Mouse (Mus musculus) liver, embryonic 14.5 days (tissue): Measurements from ENCODE around the gene Cacnb2. TPM values are rescaled to one million over a fixed set of nuclear protein-coding genes. Genes with fewer than 3 reads are reported as not detected.

ENCODE experiments used
- ATAC-seq: fragments of 200-750 bp; cut with Nextera tagmentation; 2 replicates; pipeline ENCODE4 v1.8.0; 2017; ENCODE audit warnings: moderate number of reproducible peaks, mild to moderate bottlenecking, moderate library complexity; ENCODE audit not compliant: insufficient read depth
- DNase-seq, 3 experiments: peaks; one replicate each; pipeline ENCODE4 v3.0.0-alpha.2; 2012 to 2013; ENCODE audit warnings: low read depth in 3 of 3, low spot score in 3 of 3
- H3K27ac ChIP-seq: fragments of 300-500 bp; sonication (generic); 2 replicates; pipeline ENCODE4 v1.5.1; 2014; ENCODE audit warnings: moderate library complexity, mild to moderate bottlenecking, control low read depth, inconsistent platforms
- H3K27me3 ChIP-seq: fragments of 300-500 bp; sonication (generic); 2 replicates; pipeline ENCODE4 v1.6.1; 2014; ENCODE audit warnings: mild to moderate bottlenecking, low read length, moderate library complexity; ENCODE audit not compliant: control insufficient read depth, insufficient read depth
- H3K36me3 ChIP-seq: fragments of 300-500 bp; sonication (generic); replicated peaks from 2 replicates; pipeline ENCODE4 v1.6.1; 2014; ENCODE audit warnings: low read depth; ENCODE audit not compliant: control insufficient read depth, insufficient read depth
- H3K4me1 ChIP-seq, 2 experiments: fragments of 200-500 bp in 1 of 2; fragments of 300-500 bp in 1 of 2; sonication (generic) in 1 of 2; replicated peaks; 2 replicates each; pipeline ENCODE4 v1.6.1; 2012 to 2014; ENCODE audit warnings: antibody characterized with exemption in 1 of 2, inconsistent platforms in 1 of 2, low read length in 1 of 2; ENCODE audit not compliant: control insufficient read depth in 2 of 2, insufficient read depth in 2 of 2
- H3K4me2 ChIP-seq: fragments of 300-500 bp; sonication (generic); 2 replicates; pipeline ENCODE4 v1.6.1; 2014; ENCODE audit warnings: low read depth, mild to moderate bottlenecking, control low read depth, moderate library complexity
- H3K4me3 ChIP-seq, 2 experiments: fragments of 200-500 bp in 1 of 2; fragments of 300-500 bp in 1 of 2; sonication (generic) in 1 of 2; 2 replicates each; pipeline ENCODE4 v1.5.1; 2012 to 2014; ENCODE audit warnings: low read depth in 2 of 2, low read length in 2 of 2, mild to moderate bottlenecking in 2 of 2, control low read depth in 1 of 2, inconsistent platforms in 1 of 2, moderate library complexity in 1 of 2; ENCODE audit not compliant: insufficient read depth in 1 of 2
- H3K9ac ChIP-seq: fragments of 300-500 bp; sonication (generic); replicated peaks from 2 replicates; pipeline ENCODE4 v1.6.1; 2014; ENCODE audit warnings: mild to moderate bottlenecking, control low read depth, moderate library complexity
- H3K9me3 ChIP-seq: fragments of 300-500 bp; sonication (generic); 2 replicates; pipeline ENCODE4 v1.6.1; 2016; ENCODE audit warnings: low read length, mixed read lengths; ENCODE audit not compliant: control insufficient read depth
- CTCF ChIP-seq: IDR thresholded peaks from 2 replicates; pipeline ENCODE4 v1.5.1; 2016; ENCODE audit warnings: antibody characterized with exemption, low read depth, control low read depth
- EP300 ChIP-seq: IDR thresholded peaks from 2 replicates; pipeline ENCODE4 v1.6.1; 2016; ENCODE audit warnings: antibody characterized with exemption, low read depth
- WGBS: fragments of 180-500 bp; shearing (Covaris S2); extraction: QIAGEN DNeasy Blood & Tissue Kit; methylation state at CpG from one replicate; pipeline ENCODE4 v1.1.7; 2014; ENCODE audit not compliant: insufficient replicate concordance; 5-methylcytosine and 5-hydroxymethylcytosine counted together
- polyA plus RNA-seq, 2 experiments: library from polyadenylated mRNA; depleted of rRNA in 1 of 2; stranded (reverse) in 1 of 2; unstranded in 1 of 2; fragments of >200 nt; fragmentation: Nextera tagmentation in 1 of 2; extraction: Ambion mirVana in 1 of 2; gene quantifications; 2 replicates each; pipeline versions ENCODE4 v1.2.1 to v1.2.3; 2012 to 2014

Cacnb2 gene
- polyA plus RNA-seq, 2 experiments: 0.04 to 0.37 TPM

DNA sequence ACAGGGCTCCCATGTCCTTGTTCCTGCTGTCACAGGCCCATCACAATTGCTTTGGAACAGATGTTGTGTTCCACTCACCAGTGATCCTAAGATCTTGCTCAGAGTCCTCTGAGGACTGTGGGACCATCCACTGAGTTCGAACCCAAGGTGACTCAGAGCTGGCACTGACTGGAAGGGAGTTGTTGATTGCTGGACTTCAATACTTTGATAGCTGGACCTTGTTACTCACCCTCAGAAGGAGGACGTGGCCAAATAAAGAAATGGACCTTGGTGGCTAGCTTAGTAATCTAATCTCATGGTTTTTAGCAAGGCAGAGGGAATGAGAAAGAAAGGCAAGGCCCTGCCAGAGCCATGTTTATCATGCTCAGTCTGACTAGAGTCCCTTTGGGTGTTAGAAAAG, 218.1 kb downstream of the Cacnb2 start:
- no peak for ATAC-seq
- Histone ChIP-seq H3K36me3 (no peaks in the 10 kb centered on the region), H3K9me3 (no peaks in the 10 kb centered on the region), H3K9ac (no peak overlapping the region), H3K4me1 (no peaks in the 10 kb centered on the region), H3K4me2 (no peak overlapping the region), H3K27me3 (no peaks in the 10 kb centered on the region), H3K4me3 (no peak overlapping the region), H3K27ac (no peak overlapping the region)
- TF ChIP-seq CTCF (no peak), EP300 (no peak)
- WGBS: 37% methylated on average over 2 of the region's 2 CpGs
- no peak for DNase-seq

GRCm38 (mm10) chr2:14823105-14823504, 220.2 kb downstream of the Cacnb2 start:
- Histone ChIP-seq H3K9ac (no peak overlapping the region), H3K4me2 (no peak overlapping the region), H3K9me3 (no peaks in the 10 kb centered on the region), H3K36me3 (no peaks in the 10 kb centered on the region), H3K4me3 (no peak overlapping the region), H3K4me1 (no peaks in the 10 kb centered on the region), H3K27ac (no peak overlapping the region), H3K27me3 (no peaks in the 10 kb centered on the region)
- ATAC-seq (no peak), DNase-seq (no peak)
- TF ChIP-seq EP300 (no peak), CTCF (no peak)

GRCm38 (mm10) chr2:14823816-14824348, 221.0 kb downstream of the Cacnb2 start:
- ATAC-seq (no peak), DNase-seq (no peak)
- Histone ChIP-seq H3K4me1 (no peaks in the 10 kb centered on the region), H3K4me3 (no peak overlapping the region), H3K27ac (no peak overlapping the region), H3K9me3 (no peaks in the 10 kb centered on the region), H3K9ac (no peak overlapping the region), H3K4me2 (no peak overlapping the region), H3K27me3 (no peaks in the 10 kb centered on the region), H3K36me3 (no peaks in the 10 kb centered on the region)
- 48% methylated on average over 11 of the region's 11 CpGs for WGBS
- TF ChIP-seq EP300: no peak
- TF ChIP-seq CTCF: no peak

DNA sequence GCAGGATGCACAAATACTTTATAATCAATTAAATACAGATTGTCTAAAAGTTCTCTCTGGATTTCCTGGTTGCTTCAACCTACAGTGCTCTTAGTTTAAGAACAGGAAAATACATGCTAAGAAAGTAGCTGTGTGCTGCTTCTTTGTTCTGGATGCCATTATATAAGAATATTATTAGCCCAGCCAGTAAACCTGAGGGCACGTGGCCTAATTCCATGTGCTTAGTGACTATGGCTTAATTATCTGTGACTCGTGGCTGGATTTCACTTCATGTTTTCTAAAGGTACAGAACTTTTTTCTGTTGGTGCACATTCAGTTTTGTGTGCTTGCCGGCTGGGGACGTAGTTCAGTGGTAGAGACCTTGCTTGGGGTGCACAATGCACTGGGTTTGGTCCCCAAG, 222.3 kb downstream of the Cacnb2 start:
- no peak overlapping the region for H3K4me3 ChIP-seq
- TF ChIP-seq EP300 (no peak), CTCF (no peak)
- no peaks in the 10 kb centered on the region for H3K36me3 ChIP-seq
- no peak overlapping the region for H3K4me2 ChIP-seq
- WGBS: 50% methylated on average over 4 of the region's 4 CpGs
- H3K27me3 ChIP-seq: no peaks in the 10 kb centered on the region
- H3K9ac ChIP-seq: no peak overlapping the region
- H3K27ac ChIP-seq: no peak overlapping the region
- H3K9me3 ChIP-seq: no peaks in the 10 kb centered on the region
- DNase-seq (no peak), ATAC-seq (no peak)
- no peaks in the 10 kb centered on the region for H3K4me1 ChIP-seq

GRCm38 (mm10) chr2:14829451-14829850, 226.6 kb downstream of the Cacnb2 start:
- no peaks in the 10 kb centered on the region for H3K36me3 ChIP-seq
- ATAC-seq: no peak
- H3K4me2 ChIP-seq: no peak overlapping the region
- H3K9ac ChIP-seq: no peak overlapping the region
- H3K4me3 ChIP-seq: no peak overlapping the region
- WGBS: 42% methylated on average over 3 of the region's 3 CpGs
- DNase-seq: no peak
- TF ChIP-seq CTCF: no peak
- no peak for TF ChIP-seq EP300
- H3K4me1 ChIP-seq: no peaks in the 10 kb centered on the region
- no peaks in the 10 kb centered on the region for H3K27me3 ChIP-seq
- H3K9me3 ChIP-seq: no peaks in the 10 kb centered on the region
- H3K27ac ChIP-seq: no peak overlapping the region
